In the genomic region with DNA sequence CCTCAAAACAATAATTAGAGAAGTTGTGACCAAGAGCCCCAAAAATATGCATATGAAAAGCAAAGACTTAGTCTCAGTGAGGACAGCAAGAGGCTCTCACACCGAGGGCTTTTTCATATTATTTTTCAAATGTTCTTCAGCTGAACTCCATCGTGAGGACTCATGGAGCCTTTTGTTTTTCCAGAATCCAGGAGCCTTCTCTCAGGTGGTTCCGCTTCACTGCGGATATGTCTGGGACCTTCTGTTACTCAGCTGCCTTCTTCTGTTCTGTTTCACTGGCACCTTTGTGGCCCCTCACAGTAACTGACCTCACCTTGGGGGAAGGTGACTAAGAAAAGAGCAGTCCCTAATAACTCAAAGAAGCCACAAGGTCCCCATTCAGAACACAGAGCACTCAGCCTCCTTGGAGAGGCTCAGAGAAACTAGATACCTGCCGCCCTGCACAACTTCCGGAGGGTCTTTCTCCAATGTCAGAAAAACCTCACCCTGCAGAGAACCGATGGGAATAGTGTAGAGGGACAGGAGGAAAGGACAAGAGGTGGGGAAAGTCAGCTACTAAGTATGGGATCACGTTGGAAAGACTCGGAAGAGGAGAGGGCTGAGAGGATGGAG, we compare ENCODE assay signal across 8 mouse cellular contexts. TPM values are rescaled to one million over a fixed set of nuclear protein-coding genes. Genes with fewer than 3 reads are reported as not detected.
DNase-seq lines count a peak whose midpoint lies in the region; ATAC-seq and TF ChIP-seq lines count a peak whose summit lies in the region.

No protein-coding gene starts in this region.

- H3K9ac ChIP-seq in liver, embryonic 12.5 days: no peak overlapping the region
- peak overlapping the region; percentile 72 for H3K9ac ChIP-seq in stomach, postnatal 0 days (ENCODE audit: low read length)

- DNase-seq in embryo, embryonic 10 days (ENCODE audit: low spot score): peak; percentile 54
- DNase-seq in embryo, embryonic 9.5 days (ENCODE audit: extremely low spot score): no peak
- peak; percentile 25 for DNase-seq in retina, embryonic 14.5 days (ENCODE audit: low spot score)
- no peak for DNase-seq in retina, postnatal 1 day
- no peak for DNase-seq in stomach, postnatal 0 days (ENCODE audit: low spot score)
- DNase-seq in cerebellum, adult 2 months: no peak
- DNase-seq in cerebellum, adult 9-11 months: no peak

- no peaks in the 10 kb centered on the region for H3K36me3 ChIP-seq in liver, embryonic 12.5 days
- no peaks in the 10 kb centered on the region for H3K36me3 ChIP-seq in stomach, postnatal 0 days (ENCODE audit: control insufficient read depth, insufficient read depth, low read length)

- H3K4me1 ChIP-seq in liver, embryonic 12.5 days: no peaks in the 10 kb centered on the region
- H3K4me1 ChIP-seq in stomach, postnatal 0 days (replicated peaks; ENCODE audit: control insufficient read depth, insufficient read depth): no peaks in the 10 kb centered on the region
- no peaks in the 10 kb centered on the region for H3K4me1 ChIP-seq in cerebellum, adult 2 months (ENCODE audit: control insufficient read depth, insufficient read depth, low read length)

- no peak overlapping the region for H3K27ac ChIP-seq in liver, embryonic 12.5 days
- peak overlapping the region; percentile 45; the same call in 1 of the 2 replicates for H3K27ac ChIP-seq in stomach, postnatal 0 days (replicated peaks)
- H3K27ac ChIP-seq in cerebellum, adult 2 months (ENCODE audit: insufficient read depth, low read length): no peak overlapping the region

- 0 out of 2 replicates have a peak, but pooled peaks have one; percentile 15 for ATAC-seq in liver, embryonic 12.5 days
- ATAC-seq in stomach, postnatal 0 days (ENCODE audit: low FRiP score, low TSS enrichment): no peak

- WGBS in liver, embryonic 12.5 days (ENCODE audit: insufficient replicate concordance): 17% methylated on average over 9 of the region's 9 CpGs
- WGBS in stomach, postnatal 0 days: 13% methylated on average over 9 of the region's 9 CpGs
- 13% methylated on average over 9 of the region's 9 CpGs for WGBS in cerebellum, adult 2 months

- H3K9me3 ChIP-seq in liver, embryonic 12.5 days (replicated peaks): no peaks in the 10 kb centered on the region
- no peaks in the 10 kb centered on the region for H3K9me3 ChIP-seq in stomach, postnatal 0 days (ENCODE audit: control insufficient read depth, low read length)

- H3K27me3 ChIP-seq in liver, embryonic 12.5 days (replicated peaks): peaks cover 50% of the 10 kb centered on the region
- H3K27me3 ChIP-seq in stomach, postnatal 0 days (ENCODE audit: control insufficient read depth, insufficient read depth, low read length): no peaks in the 10 kb centered on the region; the same call in 1 of the 2 replicates
- H3K27me3 ChIP-seq in cerebellum, adult 2 months (ENCODE audit: control insufficient read depth, insufficient read depth, low read length): no peaks in the 10 kb centered on the region; the same call in 1 of the 2 replicates

- TF ChIP-seq POLR2A in cerebellum, adult 2 months (IDR thresholded peaks at IDR 0.05; ENCODE audit: borderline replicate concordance, insufficient read depth, low read length): no peak

- peak overlapping the region; percentile 43 for H3K4me3 ChIP-seq in liver, embryonic 12.5 days
- peak overlapping the region; percentile 72 for H3K4me3 ChIP-seq in stomach, postnatal 0 days (ENCODE audit: low read depth, low read length)
- no peak overlapping the region for H3K4me3 ChIP-seq in cerebellum, adult 2 months (replicated peaks; ENCODE audit: insufficient read depth, low read depth, low read length)

- TF ChIP-seq EP300 in stomach, postnatal 0 days (optimal IDR thresholded peaks at IDR 0.05): no peak

- H3K4me2 ChIP-seq in liver, embryonic 12.5 days: peak overlapping the region; percentile 67
- peak overlapping the region; percentile 93 for H3K4me2 ChIP-seq in stomach, postnatal 0 days (replicated peaks; ENCODE audit: low read depth)

- TF ChIP-seq CTCF in stomach, postnatal 0 days (IDR thresholded peaks at IDR 0.05; ENCODE audit: low read depth): no peak
- no peak for TF ChIP-seq CTCF in cerebellum, adult 2 months (IDR thresholded peaks at IDR 0.05; ENCODE audit: borderline replicate concordance, insufficient read depth, low read depth, low read length)

RNA-seq across cellular contexts. Expression of gene Bmpr1b, which starts 0.9 kb away (rescaled TPM):
- 0.43 and 0.45 TPM in 2 replicates for polyA plus RNA-seq in liver, embryonic 12.5 days (2016; fragmentation: Nextera tagmentation; extraction: Ambion mirVana)
- 2.3 and 2.7 TPM in 2 replicates for polyA plus RNA-seq in stomach, postnatal 0 days (2015; fragmentation: Nextera tagmentation; extraction: Ambion mirVana)
- polyA plus RNA-seq in cerebellum, adult 2 months (2012; rRNA removed): 6.0 and 6.4 TPM in 2 replicates

Comparison
In these comparisons a context has a peak if more than half of its experiments do, and no peak if none do; other contexts are left out.
1. DNase-seq: peak in embryo, embryonic 10 days (single experiment) and retina, embryonic 14.5 days (single experiment); none in embryo, embryonic 9.5 days (single experiment), retina, postnatal 1 day (single experiment), stomach, postnatal 0 days (single experiment), cerebellum, adult 2 months (0 of 2) and cerebellum, adult 9-11 months (single experiment).